Mouse (Mus musculus): ENCODE data around the gene Kif14.
"Not testable (repeated sequence)": the region's sequence is repeated elsewhere in the genome, so short reads cannot be mapped to it uniquely, and the experiment has no call there.

Gene Kif14

GRCm38 (mm10) chr1:136491681-136492080 lies 25.5 kb downstream of the Kif14 start:
- DNase-seq (ENCODE audit: extremely low spot score) = no peak

- no peak for DNase-seq (ENCODE audit: extremely low spot score)
Measured at GRCm38 (mm10) chr1:136492232-136492631, 26.1 kb downstream of the Kif14 start.

GRCm38 (mm10) chr1:136499317-136499716 lies 33.2 kb downstream of the Kif14 start:
- DNase-seq (ENCODE audit: extremely low spot score) = no peak

GRCm38 (mm10) chr1:136502936-136503335 lies 36.8 kb downstream of the Kif14 start:
- no peak for DNase-seq (ENCODE audit: extremely low spot score)

GRCm38 (mm10) chr1:136506255-136506654 lies 40.1 kb downstream of the Kif14 start:
- not testable (repeated sequence) for DNase-seq (ENCODE audit: extremely low spot score)

DNA sequence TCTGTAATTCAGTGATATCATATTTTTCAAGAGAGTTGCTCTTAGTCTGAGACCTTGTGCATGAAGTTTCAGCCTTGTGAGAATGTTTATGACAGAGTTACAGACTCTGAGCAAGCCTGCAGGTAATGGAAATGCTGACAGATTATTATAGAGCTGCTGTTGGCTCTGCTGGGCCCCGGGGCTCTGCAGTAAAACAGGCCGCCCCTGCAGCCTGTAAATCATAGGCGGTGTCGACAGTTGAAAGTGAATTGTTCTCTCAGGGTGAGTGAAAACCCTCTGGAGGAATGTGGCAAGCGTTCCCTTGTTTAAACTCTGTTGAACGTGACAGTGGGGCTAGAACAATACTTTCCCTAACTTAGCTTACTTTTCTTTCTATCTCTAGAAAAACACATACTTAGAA lies 46.2 kb downstream of the Kif14 start:
- DNase-seq (ENCODE audit: extremely low spot score) = no peak

DNA sequence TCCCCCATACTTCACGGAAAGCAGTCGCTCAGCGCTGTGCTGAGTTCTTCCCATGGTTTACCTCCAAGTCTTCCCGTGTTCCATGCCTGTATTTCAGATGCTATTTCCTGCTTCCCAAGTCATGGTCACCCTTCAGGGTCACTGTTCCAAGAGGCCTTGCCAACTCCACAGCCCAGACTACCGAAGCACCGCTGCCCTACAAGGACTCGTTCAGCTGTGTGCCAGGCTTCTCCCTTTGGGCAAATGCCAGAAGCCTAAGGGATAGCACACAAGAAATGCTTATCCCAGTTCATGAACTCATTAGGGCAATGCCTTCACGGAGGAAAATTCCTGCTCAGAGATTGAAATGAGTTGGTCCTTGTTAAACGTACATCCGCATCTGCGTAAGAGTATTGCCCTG lies 47.0 kb downstream of the Kif14 start:
- no peak for DNase-seq (ENCODE audit: extremely low spot score)

GRCm38 (mm10) chr1:136518699-136519356 lies 52.7 kb downstream of the Kif14 start:
- DNase-seq (ENCODE audit: extremely low spot score) = peak; percentile 33

- no peak for DNase-seq (ENCODE audit: extremely low spot score)
Measured at GRCm38 (mm10) chr1:136521363-136521937, 55.3 kb downstream of the Kif14 start.

DNA sequence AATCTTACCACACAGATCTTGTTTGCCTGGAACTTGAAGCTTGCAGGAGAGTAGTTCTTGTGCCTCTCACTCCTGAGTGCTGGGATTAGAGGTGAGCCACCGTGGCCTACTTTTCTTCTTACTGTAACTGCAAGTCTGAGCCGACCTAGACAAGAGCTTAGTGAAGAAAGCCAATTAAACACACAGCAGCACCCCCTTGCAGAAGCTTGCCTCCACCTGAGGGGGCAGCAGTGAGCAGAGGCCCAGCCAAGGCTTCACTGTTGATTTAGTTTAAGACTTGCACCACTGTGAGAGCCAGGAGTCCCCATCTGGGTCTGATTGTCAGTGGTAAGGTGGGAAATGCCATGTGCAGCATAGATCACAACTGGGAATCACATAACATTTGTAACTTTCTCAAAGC lies 58.8 kb downstream of the Kif14 start:
- DNase-seq (ENCODE audit: extremely low spot score) = peak; percentile 72

GRCm38 (mm10) chr1:136525818-136526217 lies 59.7 kb downstream of the Kif14 start:
- DNase-seq (ENCODE audit: extremely low spot score) = no peak

DNA sequence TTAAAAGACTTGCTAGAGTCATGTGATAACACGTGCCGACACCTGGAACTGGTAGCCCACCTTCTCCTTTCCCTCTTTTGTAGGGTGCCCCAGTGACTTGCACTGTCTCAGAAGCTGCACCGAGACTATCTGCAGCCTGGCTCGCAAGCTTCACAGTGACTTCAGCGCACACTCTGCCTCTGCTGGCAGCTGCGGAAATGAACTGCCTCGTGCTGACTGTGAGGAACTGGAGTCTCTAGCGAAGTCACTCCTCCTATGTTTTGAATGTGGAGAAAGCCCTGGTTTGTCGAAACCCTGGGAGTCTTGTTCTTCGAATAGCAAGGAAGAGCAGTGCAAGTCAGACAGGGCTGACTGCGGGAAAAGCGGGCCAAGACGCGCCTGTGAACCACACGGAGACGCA lies 61.0 kb downstream of the Kif14 start:
- no peak for DNase-seq (ENCODE audit: extremely low spot score)

DNA sequence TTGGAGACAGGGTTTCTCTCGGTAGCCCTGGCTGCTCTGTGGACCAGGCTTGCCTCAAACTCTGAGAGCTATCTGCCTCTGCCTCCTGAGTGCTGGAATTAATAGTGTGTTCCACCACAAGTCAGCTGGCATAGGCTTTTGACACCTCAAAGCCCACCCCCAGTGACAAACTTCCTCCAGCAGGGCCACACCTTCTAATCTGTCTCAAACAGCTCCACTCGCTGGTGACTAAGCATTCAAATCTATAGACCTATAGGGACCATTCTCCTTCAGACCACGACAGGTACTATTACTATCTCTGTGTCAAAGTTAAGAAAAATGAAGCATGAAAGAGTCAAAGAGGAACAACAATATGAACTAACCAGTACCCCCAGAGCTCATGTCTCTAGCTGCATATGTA lies 66.4 kb downstream of the Kif14 start:
- DNase-seq (ENCODE audit: extremely low spot score) = no peak

DNA sequence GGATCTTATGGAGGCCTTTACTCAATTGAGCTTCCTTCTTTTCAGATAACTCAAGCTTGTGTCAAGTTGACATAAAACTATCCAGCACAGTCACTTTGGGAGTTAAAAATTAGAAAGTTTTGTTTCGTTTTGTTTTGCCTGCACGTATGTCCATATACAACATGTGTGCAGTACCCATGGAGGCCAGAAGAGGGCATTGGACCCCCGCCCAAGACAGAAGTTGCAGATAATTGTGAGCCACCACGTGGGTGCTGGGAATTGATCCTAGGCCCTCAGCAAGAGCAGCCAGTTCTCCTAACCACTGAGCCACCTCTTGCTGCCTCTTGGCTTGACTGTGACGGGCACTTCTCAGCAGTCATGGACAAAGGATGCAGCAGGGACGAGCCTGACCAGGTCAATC lies 70.8 kb downstream of the Kif14 start:
- DNase-seq (ENCODE audit: extremely low spot score) = no peak

DNA sequence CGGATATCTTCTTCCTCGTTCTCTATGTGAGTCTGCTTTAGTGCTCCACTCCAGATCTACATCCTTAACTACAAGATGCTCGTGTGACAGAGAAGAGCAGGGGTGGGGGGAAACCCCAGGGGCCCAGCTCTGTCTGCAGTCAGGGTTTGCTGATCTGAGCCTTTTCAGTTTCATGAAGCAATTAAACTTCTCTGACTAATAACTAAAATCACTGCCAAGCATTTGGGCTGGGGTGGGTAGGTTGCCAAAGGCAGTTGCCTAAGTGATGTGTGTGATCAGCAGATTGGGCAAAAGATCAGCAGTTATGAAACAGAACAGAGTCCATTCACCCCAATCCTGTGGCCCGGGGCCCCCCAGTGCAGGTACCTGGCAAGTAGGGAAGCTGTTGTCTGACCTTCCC lies 72.1 kb downstream of the Kif14 start:
- DNase-seq (ENCODE audit: extremely low spot score) = no peak

DNA sequence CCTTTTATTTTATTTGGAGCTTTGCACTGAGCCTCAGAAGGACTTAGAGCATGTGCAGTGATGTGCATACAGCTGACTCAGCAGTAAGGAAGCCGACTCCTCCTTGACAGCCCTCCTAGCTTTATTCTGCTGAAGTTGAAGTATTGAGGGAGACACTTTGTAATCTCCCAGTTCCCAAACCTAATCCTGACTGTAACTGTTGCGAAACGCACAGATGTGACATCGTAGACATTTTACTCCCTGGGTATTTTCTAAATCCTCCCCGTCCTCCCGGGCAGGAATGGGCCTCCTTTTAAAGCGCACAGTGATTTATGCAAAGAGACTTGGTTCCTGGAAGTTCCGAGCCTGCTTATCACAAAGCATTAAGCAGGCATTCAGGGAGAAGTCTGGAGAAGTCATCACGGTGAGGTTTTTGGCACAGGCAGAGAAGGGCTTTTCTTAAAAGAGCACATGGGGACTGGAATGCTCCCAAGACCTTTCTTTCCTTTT lies 74.3 kb downstream of the Kif14 start:
- peak; percentile 19 for DNase-seq (ENCODE audit: extremely low spot score)

DNA sequence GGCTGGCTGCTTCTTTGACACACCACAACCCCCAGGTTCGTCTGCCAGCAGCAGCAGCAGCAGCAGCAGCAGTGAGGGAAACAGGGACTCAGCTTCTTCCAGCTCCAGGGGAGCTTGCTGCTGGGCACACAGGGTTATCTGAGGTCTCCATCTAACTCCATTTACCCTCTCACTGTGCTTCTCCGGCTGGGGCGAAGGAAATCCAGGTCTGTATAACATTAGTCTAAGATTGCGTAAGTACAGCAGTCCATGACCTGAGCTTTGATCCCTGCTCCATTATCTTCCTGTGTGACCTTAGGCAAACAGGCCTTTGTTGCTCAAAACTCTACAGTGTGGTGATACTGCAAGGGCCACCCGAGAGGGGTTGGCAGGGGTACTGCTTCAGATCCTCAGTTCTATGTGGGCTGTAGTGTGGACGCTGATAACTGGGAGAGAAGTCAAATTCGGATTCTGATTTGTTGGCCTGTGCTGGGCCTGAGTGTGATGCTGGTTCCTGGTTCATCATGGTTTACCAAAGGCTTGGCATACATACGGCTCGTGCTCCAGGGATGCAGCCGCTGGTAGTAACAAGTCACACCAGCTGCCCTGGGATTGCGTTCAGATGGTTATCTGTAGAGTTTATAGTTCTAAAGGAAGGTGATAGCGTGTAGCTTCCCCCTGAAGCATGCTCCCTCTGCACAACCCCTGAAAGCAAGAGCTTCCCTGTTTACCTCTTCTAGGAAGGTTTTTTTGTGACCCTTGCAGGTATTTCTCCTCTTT lies 75.7 kb downstream of the Kif14 start:
- DNase-seq (ENCODE audit: extremely low spot score) = no peak

DNA sequence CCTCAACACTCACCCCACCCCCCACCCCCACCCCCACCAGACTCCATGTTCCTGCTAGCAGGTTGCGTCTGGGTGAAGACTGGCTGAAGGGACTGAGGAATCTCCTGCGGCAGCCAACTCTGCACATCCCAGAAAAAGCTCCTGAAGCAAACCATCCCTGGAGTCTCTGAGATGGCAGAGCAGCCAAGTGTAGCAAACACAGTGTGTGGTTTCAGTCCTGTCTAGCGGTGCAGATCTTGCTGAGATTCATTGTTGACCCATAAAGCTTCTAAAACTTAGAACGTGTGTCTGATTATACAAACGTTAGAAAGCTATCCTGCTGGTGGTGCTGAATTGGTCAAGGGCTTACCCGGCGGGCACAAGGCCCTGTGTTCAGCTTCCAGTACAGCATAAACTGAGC lies 77.8 kb downstream of the Kif14 start:
- no peak for DNase-seq (ENCODE audit: extremely low spot score)

- no peak for DNase-seq (ENCODE audit: extremely low spot score)
Measured at GRCm38 (mm10) chr1:136547068-136547467, 80.9 kb downstream of the Kif14 start.

DNA sequence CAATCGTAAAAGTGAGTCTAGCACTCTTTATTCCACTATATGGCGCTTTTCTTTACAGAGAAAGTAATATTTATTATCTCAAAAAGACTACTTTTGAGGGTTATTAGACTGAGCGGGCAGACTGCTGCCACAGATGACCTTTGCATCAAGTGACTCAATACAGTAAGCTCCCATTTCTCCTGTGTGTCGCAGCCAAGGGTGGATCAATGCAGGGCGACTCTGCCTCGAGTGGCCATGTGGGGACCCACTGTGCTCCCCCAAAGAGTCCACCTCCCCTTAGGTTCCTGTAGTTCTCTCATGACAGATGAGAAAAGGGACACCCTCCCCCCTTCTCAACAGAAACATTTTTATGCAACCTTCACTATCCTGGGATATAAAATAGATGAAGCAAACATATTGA lies 84.1 kb downstream of the Kif14 start:
- DNase-seq (ENCODE audit: extremely low spot score) = no peak

- DNase-seq (ENCODE audit: extremely low spot score) = peak; percentile 81
Measured at GRCm38 (mm10) chr1:136550851-136551540, 84.9 kb downstream of the Kif14 start.

DNA sequence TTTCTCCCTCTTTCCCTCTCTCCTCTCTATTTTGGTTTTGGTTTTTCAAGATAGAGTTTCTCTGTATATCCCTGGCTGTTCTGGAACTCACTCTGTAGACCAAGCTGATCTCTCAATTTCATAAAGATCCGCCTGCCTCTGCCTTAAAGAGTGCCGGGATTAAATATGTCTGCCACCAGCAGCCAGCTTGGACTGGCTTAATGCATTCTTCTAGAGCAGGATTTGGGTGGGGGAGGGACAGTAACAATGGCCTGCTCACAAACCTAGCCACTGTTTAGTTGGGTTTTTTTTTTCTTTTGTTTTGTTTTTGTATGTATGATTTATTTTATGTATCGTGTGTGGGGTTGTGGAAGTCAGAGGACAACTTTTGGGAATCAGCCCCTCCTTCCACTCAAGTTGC lies 88.5 kb downstream of the Kif14 start:
- DNase-seq (ENCODE audit: extremely low spot score) = no peak
